ENCODE assay signal across 25 mouse cellular contexts in the genomic region with DNA sequence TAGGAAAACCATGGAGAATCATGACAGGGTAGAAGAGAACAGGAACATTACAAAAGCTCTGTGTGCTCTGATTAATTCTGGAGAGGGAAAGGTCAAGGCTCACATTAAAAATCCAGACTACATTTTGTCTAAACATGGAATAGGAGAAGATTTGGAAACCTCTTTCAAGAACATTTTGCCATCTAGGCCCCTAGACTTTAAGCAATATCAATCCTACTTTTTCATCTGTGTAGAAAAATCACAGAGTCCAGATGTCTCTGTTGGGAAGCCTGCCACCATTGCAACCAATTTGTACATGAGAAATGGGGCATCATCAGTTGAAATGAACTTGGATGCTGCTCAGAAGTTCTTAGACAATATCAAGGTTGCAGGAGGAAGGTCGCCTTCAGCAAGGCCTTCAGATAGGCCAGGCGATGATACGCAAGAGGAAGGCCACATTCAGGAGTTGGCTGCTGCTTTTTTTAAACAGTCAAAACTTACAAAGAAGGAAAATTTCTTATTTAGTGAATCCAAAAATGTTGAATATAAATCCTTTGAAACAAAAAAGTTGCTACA. TPM values are rescaled to one million over a fixed set of nuclear protein-coding genes. Genes with fewer than 3 reads are reported as not detected.
DNase-seq lines count a peak whose midpoint lies in the region.
"Had no signal": no experiment of that assay in that cellular context is flagged by ENCODE, and none has a peak within 500 bp of the region (broad histone marks: within the 10 kb centered on the region; RNA-seq: fewer than 3 reads in every experiment).

No protein-coding gene starts in this region.

- peak; percentile 60 to 92 for DNase-seq in adrenal gland, adult (ENCODE audit: inconsistent age in 2 of 2, low spot score in 1 of 2)
- DNase-seq in adrenal gland, postnatal 4 days (ENCODE audit: low spot score in 2 of 2): no peak
- DNase-seq in adrenal gland, adult 2 months: peak; percentile 71
- peak; percentile 60 for DNase-seq in adrenal gland, postnatal 14 days
- DNase-seq in brain, adult 2 months (ENCODE audit: low read depth, low spot score): peak; percentile 7
- no peak for DNase-seq in frontal cortex, postnatal 25 days (ENCODE audit: low spot score in 2 of 2)
- DNase-seq in heart, adult 9 months (ENCODE audit: low spot score in 2 of 2): no peak
- DNase-seq: cerebellum, adult 11-12 months; cerebellum, adult 8-10 months; cerebellum, postnatal 14 days; gastrocnemius, postnatal 25 days; heart, adult 18-20 months; heart, postnatal 14 days; heart, postnatal 4 days had no signal

RNA-seq across cellular contexts. Expression of a gene that starts 4.6 kb away (rescaled TPM):
- under 1 TPM; 0.25 to 0.54 TPM for total RNA-seq in adrenal gland, postnatal 4 days (2021)
- under 1 TPM; 0.14 to 0.40 TPM for total RNA-seq in adrenal gland, adult 2 months (2021)
- 0.15 and 0.22 TPM in 2 replicates for polyA plus RNA-seq in adrenal gland, adult 2 months (2012; rRNA removed)
- total RNA-seq in adrenal gland, postnatal 14 days (2021): 0.48 and 5.3 TPM in 2 replicates
- total RNA-seq: ES-E14; gastrocnemius, adult 8-10 months; gastrocnemius, postnatal 25 days; hindbrain, postnatal 0 days had no signal
- polyA plus RNA-seq: embryonic facial prominence, embryonic 11.5 days; forebrain, embryonic 10.5 days; forebrain, embryonic 13.5 days; forebrain, embryonic 16.5 days; heart, embryonic 10.5 days; hindbrain, embryonic 11.5 days had no signal

RNA-seq across cellular contexts. Expression of a gene that starts 53.8 kb away (rescaled TPM):
- total RNA-seq in adrenal gland, postnatal 4 days (2021): under 1 TPM; 0.31 to 0.59 TPM
- under 1 TPM; 0.17 to 0.23 TPM for total RNA-seq in adrenal gland, adult 2 months (2021)
- polyA plus RNA-seq in adrenal gland, adult 2 months (2012; rRNA removed): 0.06 TPM in 1 of 2 replicates, not detected in the other
- total RNA-seq in adrenal gland, postnatal 14 days (2021): 0.22 and 0.30 TPM in 2 replicates
- polyA plus RNA-seq: embryonic facial prominence, embryonic 11.5 days; forebrain, embryonic 10.5 days; forebrain, embryonic 13.5 days; forebrain, embryonic 16.5 days; heart, embryonic 10.5 days; heart, embryonic 13.5 days; hindbrain, embryonic 11.5 days; hindbrain, embryonic 14.5 days had no signal

RNA-seq across cellular contexts. Expression of a gene that starts 56.3 kb away (rescaled TPM):
- total RNA-seq in adrenal gland, postnatal 4 days (2021): 1 to 10 TPM; 5.2 to 5.3 TPM
- total RNA-seq in adrenal gland, adult 2 months (2021): 1 to 10 TPM; 4.5 to 4.9 TPM
- polyA plus RNA-seq in adrenal gland, adult 2 months (2012; rRNA removed): 0.99 and 1.2 TPM in 2 replicates
- total RNA-seq in adrenal gland, postnatal 14 days (2021): 4.1 and 15.8 TPM in 2 replicates

Comparison
In these comparisons a context has a peak if more than half of its experiments do, and no peak if none do; other contexts are left out.
1. DNase-seq: peak in adrenal gland, adult (2 of 2), adrenal gland, adult 2 months (single experiment), adrenal gland, postnatal 14 days (single experiment) and brain, adult 2 months (single experiment); none in adrenal gland, postnatal 4 days (0 of 2), frontal cortex, postnatal 25 days (0 of 2) and heart, adult 9 months (0 of 2).